Mouse (Mus musculus): ENCODE measurements around the gene Tex12. TPM values are rescaled to one million over a fixed set of nuclear protein-coding genes. Genes with fewer than 3 reads are reported as not detected.

Gene Tex12
- polyA plus RNA-seq, 1 experiment from 2014 or later = 0.28 TPM

DNA sequence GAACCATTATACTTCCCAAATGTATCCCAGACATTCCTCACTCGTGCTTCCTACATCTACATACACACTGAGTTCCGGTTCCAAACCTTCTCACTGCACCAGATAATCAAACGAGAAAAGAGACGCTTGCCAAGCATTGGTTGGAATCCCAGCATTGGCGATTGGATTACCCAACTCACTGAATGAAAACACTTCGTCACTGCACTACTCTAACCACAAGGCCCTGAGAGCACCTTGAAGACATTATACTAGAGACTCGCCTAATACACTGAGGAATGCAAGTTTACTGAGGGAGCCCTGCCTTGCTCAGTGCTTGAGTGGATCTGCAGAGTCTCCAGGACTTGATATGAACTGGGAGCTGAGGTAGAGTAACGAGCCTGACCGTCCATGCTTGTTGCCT, 18.7 kb downstream of the Tex12 start:
- Histone ChIP-seq H3K4me3 (ENCODE audit: low read depth, low read length) (no peak overlapping the region), H3K4me2 (ENCODE audit: low read length) (no peak overlapping the region), H3K27me3 (ENCODE audit: control insufficient read depth, insufficient read depth, low read depth, low read length) (no peaks in the 10 kb centered on the region), H3K36me3 (ENCODE audit: control insufficient read depth, insufficient read depth, low read length) (no peaks in the 10 kb centered on the region), H3K4me1 (ENCODE audit: control insufficient read depth, insufficient read depth, low read length) (no peaks in the 10 kb centered on the region), H3K27ac (ENCODE audit: low read length) (no peak overlapping the region), H3K9ac (ENCODE audit: low read depth, low read length) (no peak overlapping the region), H3K9me3 (replicated peaks; ENCODE audit: control insufficient read depth, low read length, poor library complexity, severe bottlenecking) (no peaks in the 10 kb centered on the region)
- 81% methylated on average over 9 of the region's 9 CpGs for WGBS
- no peak for ATAC-seq

GRCm38 (mm10) chr9:50540170-50540569, 21.0 kb downstream of the Tex12 start:
- 72% methylated on average over 7 of the region's 7 CpGs for WGBS
- no peak for ATAC-seq
- Histone ChIP-seq H3K27ac (ENCODE audit: low read length) (no peak overlapping the region), H3K9me3 (replicated peaks; ENCODE audit: control insufficient read depth, low read length, poor library complexity, severe bottlenecking) (no peaks in the 10 kb centered on the region), H3K9ac (ENCODE audit: low read depth, low read length) (no peak overlapping the region), H3K4me2 (ENCODE audit: low read length) (no peak overlapping the region), H3K36me3 (ENCODE audit: control insufficient read depth, insufficient read depth, low read length) (no peaks in the 10 kb centered on the region), H3K4me3 (ENCODE audit: low read depth, low read length) (no peak overlapping the region), H3K27me3 (ENCODE audit: control insufficient read depth, insufficient read depth, low read depth, low read length) (no peaks in the 10 kb centered on the region), H3K4me1 (ENCODE audit: control insufficient read depth, insufficient read depth, low read length) (no peaks in the 10 kb centered on the region)

DNA sequence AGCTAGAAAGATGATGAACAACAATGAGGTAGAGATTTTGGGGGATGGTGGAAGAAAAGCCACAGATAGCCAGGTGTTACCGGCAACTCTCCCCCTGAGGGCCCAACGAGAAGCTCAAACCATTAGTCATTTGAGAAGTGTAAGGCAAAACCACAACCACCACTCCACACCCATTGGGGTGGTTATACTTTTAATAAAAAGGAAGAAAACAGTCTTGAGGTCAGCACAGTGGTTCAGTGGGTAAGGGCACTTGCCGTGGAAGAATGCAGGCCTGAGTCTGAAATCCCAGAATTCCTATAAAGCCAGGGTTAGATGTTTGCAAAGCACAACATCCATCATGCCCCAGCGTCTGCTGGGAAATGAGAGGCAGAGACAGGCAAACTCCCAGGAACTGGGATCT, 23.8 kb downstream of the Tex12 start:
- WGBS = 84% methylated on average over 4 of the region's 4 CpGs
- H3K4me3 ChIP-seq (ENCODE audit: low read depth, low read length) = no peak overlapping the region
- H3K36me3 ChIP-seq (ENCODE audit: control insufficient read depth, insufficient read depth, low read length) = no peaks in the 10 kb centered on the region

DNA sequence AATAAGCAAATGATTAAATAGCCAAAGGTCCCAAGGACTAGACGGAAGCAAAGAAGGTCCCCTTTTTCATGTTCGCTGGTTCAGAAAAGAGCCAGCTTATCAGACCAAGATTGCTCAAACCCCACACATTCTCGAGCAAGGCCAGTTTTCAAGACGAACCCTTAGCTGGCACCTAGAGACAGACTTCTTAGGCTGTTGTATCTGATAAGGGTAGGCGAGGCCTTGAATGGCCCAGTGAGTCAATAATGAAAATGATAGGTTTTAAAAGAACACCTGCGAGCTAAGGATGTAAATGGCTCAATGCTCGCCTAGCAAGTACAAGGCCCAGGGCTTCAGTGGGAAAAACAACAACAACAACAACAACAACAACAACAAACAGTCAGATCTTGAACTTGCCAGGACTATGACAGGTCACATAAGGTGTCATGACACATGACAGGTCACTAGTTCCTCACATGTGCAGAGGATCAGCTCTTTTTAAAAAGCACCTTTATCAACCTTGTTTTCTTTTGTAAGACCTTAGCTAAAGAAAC, 24.5 kb downstream of the Tex12 start:
- Histone ChIP-seq H3K27me3 (ENCODE audit: control insufficient read depth, insufficient read depth, low read depth, low read length) (no peaks in the 10 kb centered on the region), H3K36me3 (ENCODE audit: control insufficient read depth, insufficient read depth, low read length) (no peaks in the 10 kb centered on the region), H3K4me2 (ENCODE audit: low read length) (no peak overlapping the region), H3K4me3 (ENCODE audit: low read depth, low read length) (no peak overlapping the region), H3K9ac (ENCODE audit: low read depth, low read length) (no peak overlapping the region), H3K9me3 (replicated peaks; ENCODE audit: control insufficient read depth, low read length, poor library complexity, severe bottlenecking) (no peaks in the 10 kb centered on the region), H3K4me1 (ENCODE audit: control insufficient read depth, insufficient read depth, low read length) (no peaks in the 10 kb centered on the region), H3K27ac (ENCODE audit: low read length) (no peak overlapping the region)
- WGBS = 86% methylated on average over 7 of the region's 7 CpGs
- no peak for ATAC-seq

More for the DNA sequence above, 23.8 kb downstream of the Tex12 start:
- H3K27ac ChIP-seq (ENCODE audit: low read length) = no peak overlapping the region
- H3K27me3 ChIP-seq (ENCODE audit: control insufficient read depth, insufficient read depth, low read depth, low read length) = no peaks in the 10 kb centered on the region
- no peak overlapping the region for H3K4me2 ChIP-seq (ENCODE audit: low read length)
- no peak for ATAC-seq
- no peak overlapping the region for H3K9ac ChIP-seq (ENCODE audit: low read depth, low read length)
- no peaks in the 10 kb centered on the region for H3K4me1 ChIP-seq (ENCODE audit: control insufficient read depth, insufficient read depth, low read length)
- no peaks in the 10 kb centered on the region for H3K9me3 ChIP-seq (replicated peaks; ENCODE audit: control insufficient read depth, low read length, poor library complexity, severe bottlenecking)

GRCm38 (mm10) chr9:50535930-50536329, 25.2 kb downstream of the Tex12 start:
- no peak overlapping the region for H3K27ac ChIP-seq (ENCODE audit: low read length)
- WGBS = 86% methylated on average over 5 of the region's 5 CpGs
- no peaks in the 10 kb centered on the region for H3K27me3 ChIP-seq (ENCODE audit: control insufficient read depth, insufficient read depth, low read depth, low read length)
- no peaks in the 10 kb centered on the region for H3K4me1 ChIP-seq (ENCODE audit: control insufficient read depth, insufficient read depth, low read length)
- no peak overlapping the region for H3K4me3 ChIP-seq (ENCODE audit: low read depth, low read length)
- H3K9ac ChIP-seq (ENCODE audit: low read depth, low read length) = no peak overlapping the region
- H3K9me3 ChIP-seq (replicated peaks; ENCODE audit: control insufficient read depth, low read length, poor library complexity, severe bottlenecking) = no peaks in the 10 kb centered on the region
- no peak overlapping the region for H3K4me2 ChIP-seq (ENCODE audit: low read length)
- no peak for ATAC-seq
- no peaks in the 10 kb centered on the region for H3K36me3 ChIP-seq (ENCODE audit: control insufficient read depth, insufficient read depth, low read length)

DNA sequence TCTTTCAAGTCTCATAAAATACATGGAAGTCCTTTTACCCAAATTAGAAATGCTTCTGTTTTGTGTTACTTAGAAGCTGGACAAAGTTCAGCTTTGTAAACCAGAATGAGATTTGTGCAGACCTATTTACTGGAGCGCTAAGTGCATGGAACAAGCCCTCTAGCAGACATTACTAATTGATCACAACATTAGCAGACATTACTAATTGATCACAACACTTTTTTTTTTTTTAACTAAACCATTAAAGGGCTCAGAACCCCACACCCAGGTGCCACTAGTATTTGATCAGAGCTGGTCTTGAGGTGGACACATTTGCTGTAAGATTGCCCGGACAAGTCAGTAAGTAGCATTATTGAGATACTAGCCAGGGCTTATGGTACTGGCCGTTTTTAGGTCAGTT, 27.3 kb downstream of the Tex12 start:
- H3K9me3 ChIP-seq (replicated peaks; ENCODE audit: control insufficient read depth, low read length, poor library complexity, severe bottlenecking) = no peaks in the 10 kb centered on the region
- no peaks in the 10 kb centered on the region for H3K27me3 ChIP-seq (ENCODE audit: control insufficient read depth, insufficient read depth, low read depth, low read length)
- H3K4me3 ChIP-seq (ENCODE audit: low read depth, low read length) = no peak overlapping the region
- no peaks in the 10 kb centered on the region for H3K36me3 ChIP-seq (ENCODE audit: control insufficient read depth, insufficient read depth, low read length)
- no peak overlapping the region for H3K27ac ChIP-seq (ENCODE audit: low read length)
- 76% methylated on average over 3 of the region's 3 CpGs for WGBS
- no peak overlapping the region for H3K4me2 ChIP-seq (ENCODE audit: low read length)
- no peaks in the 10 kb centered on the region for H3K4me1 ChIP-seq (ENCODE audit: control insufficient read depth, insufficient read depth, low read length)
- ATAC-seq = no peak
- H3K9ac ChIP-seq (ENCODE audit: low read depth, low read length) = no peak overlapping the region

GRCm38 (mm10) chr9:50533328-50533727, 27.8 kb downstream of the Tex12 start:
- ATAC-seq = no peak
- H3K9ac ChIP-seq (ENCODE audit: low read depth, low read length) = no peak overlapping the region
- no peaks in the 10 kb centered on the region for H3K27me3 ChIP-seq (ENCODE audit: control insufficient read depth, insufficient read depth, low read depth, low read length)
- H3K27ac ChIP-seq (ENCODE audit: low read length) = no peak overlapping the region
- no peak overlapping the region for H3K4me3 ChIP-seq (ENCODE audit: low read depth, low read length)
- H3K4me2 ChIP-seq (ENCODE audit: low read length) = no peak overlapping the region
- 85% methylated on average over 11 of the region's 11 CpGs for WGBS
- no peaks in the 10 kb centered on the region for H3K4me1 ChIP-seq (ENCODE audit: control insufficient read depth, insufficient read depth, low read length)
- no peaks in the 10 kb centered on the region for H3K36me3 ChIP-seq (ENCODE audit: control insufficient read depth, insufficient read depth, low read length)
- no peaks in the 10 kb centered on the region for H3K9me3 ChIP-seq (replicated peaks; ENCODE audit: control insufficient read depth, low read length, poor library complexity, severe bottlenecking)

DNA sequence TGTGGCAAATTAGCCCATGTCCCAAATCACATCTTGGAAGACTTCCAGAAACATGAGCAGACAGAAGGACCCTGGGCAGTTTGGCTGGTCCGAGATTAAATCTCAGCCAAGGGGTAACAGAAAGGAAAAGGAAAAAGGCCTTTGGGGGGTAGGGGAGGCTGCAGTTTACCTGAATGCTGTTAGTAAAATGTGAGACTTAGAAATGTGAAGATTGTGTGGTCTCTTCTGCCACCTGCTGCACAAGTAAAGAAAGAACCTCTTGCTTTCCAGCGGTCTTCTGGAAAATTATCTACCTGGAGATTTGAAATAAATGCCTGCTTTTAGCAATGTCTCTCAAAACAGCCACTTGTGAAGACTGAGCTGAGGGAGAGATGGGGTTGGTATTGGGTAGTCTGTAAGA, 30.2 kb downstream of the Tex12 start:
- Histone ChIP-seq H3K9me3 (replicated peaks; ENCODE audit: control insufficient read depth, low read length, poor library complexity, severe bottlenecking) (no peaks in the 10 kb centered on the region), H3K4me1 (ENCODE audit: control insufficient read depth, insufficient read depth, low read length) (peaks cover 13% of the 10 kb centered on the region), H3K4me2 (ENCODE audit: low read length) (no peak overlapping the region), H3K27ac (ENCODE audit: low read length) (no peak overlapping the region), H3K36me3 (ENCODE audit: control insufficient read depth, insufficient read depth, low read length) (no peaks in the 10 kb centered on the region), H3K27me3 (ENCODE audit: control insufficient read depth, insufficient read depth, low read depth, low read length) (no peaks in the 10 kb centered on the region), H3K9ac (ENCODE audit: low read depth, low read length) (no peak overlapping the region), H3K4me3 (ENCODE audit: low read depth, low read length) (no peak overlapping the region)
- 20% methylated on average over 2 of the region's 2 CpGs for WGBS
- no peak for ATAC-seq

DNA sequence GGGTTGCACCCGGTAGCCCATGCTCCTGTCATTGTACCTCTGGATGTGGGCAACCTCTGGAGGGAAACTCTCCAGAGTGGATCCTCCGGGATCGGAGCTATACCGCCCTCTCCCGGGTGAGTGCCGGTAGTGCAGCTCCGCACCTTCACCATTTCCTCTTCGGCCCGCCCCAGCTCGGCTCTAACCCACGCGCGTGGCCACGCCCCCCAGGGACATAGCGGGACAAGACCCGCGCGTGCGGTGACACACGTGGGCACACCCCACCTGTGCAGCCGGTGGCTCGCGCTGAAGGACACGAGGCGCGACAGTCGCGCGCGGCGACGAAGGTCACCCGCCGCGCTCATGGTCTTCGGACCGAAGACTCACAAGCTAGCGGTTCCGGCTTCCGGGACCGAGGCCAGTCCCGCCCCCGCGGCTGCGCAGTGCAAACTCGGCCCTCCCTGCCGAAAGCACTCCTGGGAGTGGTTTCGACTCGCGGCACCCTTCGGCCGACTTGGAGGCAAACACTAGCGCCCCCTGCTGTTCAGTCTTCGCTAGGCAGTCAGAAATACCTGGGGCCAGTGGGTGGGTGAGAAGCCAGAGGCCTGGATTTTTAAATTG, 32.7 kb downstream of the Tex12 start, which contains the start of gene Pts:
Pts (minus strand) TSS at position 432 of the 600 bp plus-strand sequence.
- Histone ChIP-seq H3K4me1 (ENCODE audit: control insufficient read depth, insufficient read depth, low read length) (peaks cover 13% of the 10 kb centered on the region), H3K27me3 (ENCODE audit: control insufficient read depth, insufficient read depth, low read depth, low read length) (no peaks in the 10 kb centered on the region), H3K4me2 (ENCODE audit: low read length) (peak within 1 kb of the TSS; percentile 60), H3K9me3 (replicated peaks; ENCODE audit: control insufficient read depth, low read length, poor library complexity, severe bottlenecking) (no peaks in the 10 kb centered on the region), H3K27ac (ENCODE audit: low read length) (peak within 1 kb of the TSS; percentile 84), H3K36me3 (ENCODE audit: control insufficient read depth, insufficient read depth, low read length) (no peaks in the 10 kb centered on the region), H3K9ac (ENCODE audit: low read depth, low read length) (peak within 1 kb of the TSS; percentile 77), H3K4me3 (ENCODE audit: low read depth, low read length) (peak within 1 kb of the TSS; percentile 69)
- peak; percentile 99 for ATAC-seq
- under 1% methylated on average over 54 of the region's 54 CpGs for WGBS
